Mouse (Mus musculus) embryo, embryonic 10.5 days (tissue): ENCODE results near the gene Sfpq.
"Not testable (repeated sequence)": the region's sequence is repeated elsewhere in the genome, so short reads cannot be mapped to it uniquely, and the experiment has no call there.

Experiments used
- DNase-seq: peaks from one replicate; pipeline ENCODE4 v3.0.0-alpha.2; 2015; ENCODE audit warnings: low spot score

The Sfpq gene

DNA sequence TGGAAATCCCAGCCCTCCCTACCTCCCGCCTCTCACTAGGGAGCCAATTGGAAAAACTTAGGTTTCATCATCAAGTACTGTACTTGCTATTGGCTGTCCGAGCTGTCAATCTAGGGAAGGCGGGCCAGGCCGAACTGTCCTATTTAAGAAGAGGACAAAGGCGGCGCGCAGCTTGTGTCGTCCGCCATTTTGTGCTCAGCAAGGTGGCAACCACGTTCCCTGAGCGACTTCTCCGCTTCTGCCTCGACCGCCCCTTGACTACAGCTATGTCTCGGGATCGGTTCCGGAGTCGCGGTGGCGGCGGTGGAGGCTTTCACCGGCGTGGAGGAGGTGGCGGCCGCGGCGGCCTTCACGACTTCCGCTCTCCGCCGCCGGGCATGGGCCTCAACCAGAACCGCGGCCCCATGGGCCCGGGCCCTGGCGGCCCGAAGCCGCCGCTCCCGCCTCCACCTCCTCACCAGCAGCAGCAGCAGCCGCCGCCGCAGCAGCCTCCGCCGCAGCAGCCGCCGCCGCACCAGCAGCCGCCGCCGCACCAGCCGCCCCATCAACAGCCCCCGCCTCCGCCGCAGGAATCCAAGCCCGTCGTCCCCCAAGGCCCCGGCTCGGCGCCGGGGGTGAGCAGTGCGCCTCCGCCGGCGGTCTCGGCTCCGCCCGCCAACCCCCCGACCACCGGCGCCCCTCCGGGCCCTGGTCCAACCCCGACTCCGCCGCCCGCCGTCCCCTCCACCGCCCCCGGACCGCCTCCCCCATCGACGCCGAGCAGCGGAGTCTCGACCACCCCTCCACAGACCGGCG is at the start of gene Sfpq:
Gene Sfpq (plus strand): TSS at position 174 of the 795 bp plus-strand sequence.
- peak; percentile 100 for DNase-seq

DNA sequence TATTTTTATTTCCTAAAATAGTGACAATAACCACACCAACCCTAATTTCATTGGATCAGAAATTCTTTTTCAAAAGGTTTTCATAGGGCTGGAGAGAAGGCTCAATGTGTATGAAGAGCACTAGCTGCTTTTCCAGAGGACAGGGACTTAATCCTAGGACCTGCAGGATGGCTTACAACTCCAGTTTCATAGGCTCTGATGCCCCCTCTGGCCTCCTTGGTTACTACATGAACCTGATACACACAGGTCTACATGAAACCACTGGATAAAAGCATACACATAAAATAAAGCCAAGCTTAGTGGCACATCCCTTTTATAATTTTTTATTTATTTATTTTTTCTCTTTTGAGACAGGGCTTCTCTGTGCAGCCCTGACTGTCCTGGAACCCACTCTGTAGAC is 43.7 kb upstream of the Sfpq start:
- peak; percentile 42 for DNase-seq

DNA sequence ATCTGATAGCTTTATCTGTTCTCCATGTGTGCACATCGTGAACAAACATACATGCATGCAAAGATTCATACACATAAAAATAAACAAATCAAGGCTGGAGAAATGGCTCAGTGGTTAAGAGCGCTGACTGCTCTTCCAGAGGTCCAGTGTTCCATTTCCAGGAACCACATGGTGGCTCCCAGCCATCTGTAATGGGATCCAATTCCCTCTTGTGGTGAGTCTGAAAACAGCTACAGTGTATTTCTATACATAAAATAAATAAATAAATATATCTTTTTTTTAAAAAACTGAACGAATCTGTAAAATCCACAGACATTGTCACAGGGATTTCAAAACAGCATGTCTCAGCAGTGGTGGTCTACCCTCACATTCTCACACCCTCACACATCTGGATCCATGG is 42.4 kb upstream of the Sfpq start:
- no peak for DNase-seq

DNA sequence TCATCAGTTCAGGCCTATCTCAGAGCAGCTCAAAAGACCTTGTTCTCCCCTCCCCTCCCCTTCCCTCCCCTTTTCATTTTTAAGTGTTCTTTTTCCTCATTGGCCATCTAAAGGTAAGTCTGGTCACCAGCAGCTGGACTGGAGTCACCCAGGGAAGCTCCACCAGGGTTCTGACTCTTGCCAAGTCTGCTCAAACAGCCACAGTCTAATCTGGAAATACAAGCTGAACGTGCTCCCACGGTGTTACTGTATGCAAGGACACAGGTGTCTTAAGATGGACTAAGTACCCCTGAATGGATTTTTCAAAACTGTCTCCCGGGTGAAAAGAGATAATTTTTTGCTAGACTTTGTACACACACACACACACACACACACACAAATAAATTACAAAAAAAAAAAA is 37.8 kb upstream of the Sfpq start:
- DNase-seq, result no peak

DNA sequence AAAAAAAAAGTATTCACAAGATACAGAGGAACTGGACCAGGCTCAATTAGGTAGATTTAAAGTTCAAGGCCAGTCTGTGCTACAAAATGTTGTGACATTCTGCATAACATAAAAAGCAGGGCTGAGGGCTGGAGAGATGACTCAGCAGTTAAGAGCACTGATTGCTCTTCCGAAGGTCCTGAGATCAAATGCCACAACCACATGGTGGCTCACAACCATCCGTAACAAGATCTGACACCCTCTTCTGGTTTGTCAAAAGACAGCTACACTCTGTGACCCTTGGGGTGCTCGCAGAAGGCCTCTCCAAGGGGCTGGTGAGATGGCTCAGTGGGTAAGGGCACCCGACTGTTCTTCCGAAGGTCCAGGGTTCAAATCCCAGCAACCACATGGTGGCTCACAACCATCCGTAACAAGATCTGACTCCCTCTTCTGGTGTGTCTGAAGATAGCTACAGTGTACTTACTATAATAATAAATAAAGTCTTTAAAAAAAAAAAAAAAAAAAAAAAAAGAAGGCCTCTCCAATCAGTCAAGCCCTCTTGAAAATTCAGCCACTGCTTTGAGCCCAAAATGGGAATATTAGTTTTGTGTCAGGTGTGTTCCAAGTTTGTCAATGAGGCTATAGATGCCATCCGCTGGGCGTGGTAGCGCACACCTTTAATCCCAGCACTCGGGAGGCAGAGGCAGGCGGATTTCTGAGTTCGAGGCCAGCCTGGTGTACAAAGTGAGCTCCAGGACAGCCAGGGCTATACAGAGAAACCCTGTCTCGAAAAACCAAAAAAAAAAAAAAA is 37.2 kb upstream of the Sfpq start:
- not testable (repeated sequence) for DNase-seq

DNA sequence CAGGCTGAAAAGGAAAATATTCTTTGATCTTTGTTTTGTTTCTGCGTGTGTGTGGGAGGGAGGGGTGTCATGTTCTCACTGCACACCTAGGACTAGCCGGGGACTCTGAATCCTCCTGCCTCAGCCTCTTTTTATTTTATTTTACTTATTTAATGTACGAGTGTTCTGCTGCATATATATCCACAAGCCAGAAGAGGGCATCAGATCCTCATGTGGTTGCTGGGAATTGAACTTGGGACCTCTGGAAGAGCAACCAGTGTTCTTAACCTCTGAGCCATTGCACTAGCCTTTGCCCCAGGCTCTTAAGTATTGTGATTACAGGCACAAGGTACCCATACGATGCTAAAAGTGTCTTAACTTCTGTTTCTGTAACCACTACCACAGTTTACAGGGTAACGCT is 34.4 kb upstream of the Sfpq start:
- DNase-seq, result no peak

DNA sequence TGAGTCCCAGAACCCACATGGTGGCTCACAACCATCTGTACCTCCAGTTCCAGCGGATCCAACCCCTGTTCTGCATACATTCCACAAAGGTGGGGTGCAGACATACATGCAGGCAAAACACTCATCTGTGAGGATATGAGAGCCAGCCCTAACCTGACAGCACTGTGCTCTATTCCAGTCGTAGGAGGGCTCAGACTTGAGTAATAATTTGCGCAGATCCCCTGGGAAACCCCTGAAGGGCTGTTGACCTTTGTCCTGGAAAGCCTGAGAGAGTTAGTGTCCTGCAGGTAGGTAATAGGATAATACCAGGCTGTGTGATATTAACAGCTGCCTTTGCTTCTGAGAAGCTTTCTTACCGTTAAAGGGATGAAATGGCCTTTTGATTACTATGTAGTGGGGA is 32.6 kb upstream of the Sfpq start:
- no peak for DNase-seq

DNA sequence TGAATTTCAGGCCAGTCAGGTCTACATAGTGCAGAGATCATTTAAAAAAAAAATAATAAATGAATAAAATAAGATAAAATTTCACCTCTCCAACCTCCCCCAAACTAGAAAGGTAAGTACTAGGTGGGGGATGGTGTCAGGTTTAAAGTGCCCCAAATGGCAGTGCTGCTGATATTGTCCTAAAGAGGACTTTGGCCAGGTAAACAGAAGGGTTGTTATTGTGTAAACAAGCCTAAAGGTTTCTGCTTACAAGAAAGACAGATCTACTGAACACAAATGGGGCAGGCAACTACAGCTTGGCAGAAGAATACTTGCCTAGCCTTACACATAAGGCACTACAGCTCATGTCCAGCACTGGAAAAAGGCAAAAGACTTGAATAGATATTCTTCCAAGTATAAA is 30.6 kb upstream of the Sfpq start:
- no peak for DNase-seq

DNA sequence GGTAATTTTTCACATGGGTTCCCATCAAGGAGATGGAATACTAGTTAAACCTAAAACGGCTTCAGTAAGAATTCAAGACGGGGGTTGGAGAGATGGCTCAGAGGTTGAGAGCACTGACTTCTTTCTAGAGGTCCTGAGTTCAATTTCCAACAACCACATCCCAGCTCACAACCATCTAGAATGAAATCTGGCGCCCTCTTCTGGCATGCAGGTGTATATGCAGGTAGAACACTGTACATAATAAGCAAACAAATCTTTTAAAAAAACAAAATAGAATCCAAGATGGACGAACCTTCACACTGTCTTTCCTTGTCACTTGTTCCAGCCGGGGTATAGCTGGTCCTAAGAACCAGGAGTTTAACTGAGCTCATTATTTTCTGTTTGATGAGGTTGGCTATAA is 28.8 kb upstream of the Sfpq start:
- DNase-seq, result no peak

DNA sequence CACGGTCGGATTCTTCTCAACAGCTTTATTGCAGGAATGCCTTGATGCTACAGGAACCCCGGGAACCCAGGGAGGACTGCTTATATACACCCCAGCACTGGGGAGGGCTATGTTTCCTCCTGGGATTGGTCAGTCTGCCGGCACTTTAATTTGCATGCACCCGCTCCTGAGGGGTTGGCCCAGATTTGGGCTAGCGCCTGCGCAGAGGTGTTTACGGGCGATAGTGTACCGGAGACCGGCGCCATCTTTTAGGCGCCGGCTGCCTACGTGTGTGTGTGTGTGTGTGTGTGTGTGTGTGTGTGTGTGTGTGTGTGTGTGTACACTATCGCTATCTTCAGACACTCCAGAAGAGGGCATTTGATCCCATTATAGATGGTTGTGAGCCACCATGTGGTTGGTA is 21.8 kb upstream of the Sfpq start:
- DNase-seq, result not testable (repeated sequence)

DNA sequence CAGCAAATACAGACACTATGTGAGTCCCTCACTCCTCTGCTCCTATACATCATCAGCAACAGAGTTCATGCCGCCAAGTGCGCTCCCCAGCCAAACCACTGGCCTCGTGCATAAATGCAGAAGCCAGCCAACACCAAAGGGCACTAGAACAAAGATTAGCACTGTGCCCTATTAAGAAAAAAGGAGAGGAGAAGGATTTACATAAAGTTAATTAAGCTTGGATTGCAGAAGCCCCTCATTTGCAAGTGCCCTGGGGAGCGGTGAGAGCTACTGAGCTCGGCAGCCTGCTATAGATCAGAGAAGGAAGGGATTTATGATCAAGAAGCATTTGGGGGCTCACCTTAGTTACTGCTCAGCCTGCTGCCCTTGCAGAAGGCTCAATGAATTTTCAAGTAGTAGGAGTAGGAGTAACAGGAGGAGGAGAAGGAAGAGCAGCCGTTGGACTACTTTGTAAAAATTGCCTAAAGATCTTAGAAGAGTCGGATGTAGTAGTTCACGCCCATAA is 20.5 kb upstream of the Sfpq start:
- no peak for DNase-seq

DNA sequence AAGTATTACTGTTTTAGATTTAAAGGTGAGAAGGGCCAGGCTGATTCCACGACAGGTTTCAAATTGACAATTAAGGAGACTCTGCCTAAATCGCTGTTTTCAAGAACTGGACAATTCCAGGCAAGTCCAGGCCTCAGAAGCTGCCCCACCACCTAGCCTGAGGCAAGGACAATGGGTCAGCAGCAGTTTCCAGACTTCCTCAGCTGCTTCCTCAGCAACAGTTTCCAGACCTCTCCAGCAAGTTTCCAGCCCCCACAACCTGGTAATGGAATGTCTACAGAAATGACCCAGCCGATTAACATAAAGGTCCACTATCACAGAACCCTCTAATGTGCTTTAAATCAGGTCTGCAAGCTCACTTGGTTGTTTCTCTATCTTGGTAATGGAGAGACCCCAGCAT is 16.7 kb upstream of the Sfpq start:
- DNase-seq, result no peak

DNA sequence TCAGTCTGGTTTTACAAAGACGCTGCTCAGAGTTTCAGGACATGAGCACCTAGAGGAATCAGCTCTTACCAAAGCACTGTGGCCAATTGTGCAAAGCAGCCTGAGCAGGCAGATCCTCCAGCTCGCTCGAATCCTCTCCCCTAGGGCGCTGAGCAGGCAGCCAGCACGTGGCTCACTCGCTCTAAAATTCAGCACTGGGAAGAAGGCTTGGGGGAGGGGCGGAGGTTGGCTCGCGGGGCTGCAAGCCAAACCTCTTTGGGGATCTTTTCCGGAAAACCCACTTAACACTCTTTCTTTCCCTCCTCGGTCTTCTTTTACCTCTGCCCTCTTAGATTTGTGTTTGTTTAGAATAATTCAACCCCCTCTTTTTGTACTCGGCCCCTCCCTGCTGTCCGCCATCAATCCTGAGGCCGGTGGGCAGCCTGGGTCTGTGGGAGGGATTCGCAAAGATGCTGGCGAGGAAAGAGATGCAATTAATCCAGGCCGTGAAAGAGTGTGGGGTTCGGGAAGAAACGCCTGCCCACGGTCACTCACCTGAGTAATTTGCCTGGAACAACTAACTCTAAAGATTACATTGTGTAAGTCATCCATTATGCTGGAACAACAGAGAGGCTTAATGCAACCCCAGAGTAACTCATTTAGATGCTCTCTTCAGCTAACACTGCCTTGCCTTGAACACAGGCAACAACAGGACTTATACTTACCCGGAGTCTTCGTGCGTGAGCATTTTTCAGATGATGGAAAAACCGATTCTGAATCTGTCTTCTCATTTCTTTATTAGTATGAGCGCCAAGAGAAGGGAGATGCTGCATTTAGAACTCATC is 15.8 kb upstream of the Sfpq start:
- DNase-seq, result peak; percentile 87

DNA sequence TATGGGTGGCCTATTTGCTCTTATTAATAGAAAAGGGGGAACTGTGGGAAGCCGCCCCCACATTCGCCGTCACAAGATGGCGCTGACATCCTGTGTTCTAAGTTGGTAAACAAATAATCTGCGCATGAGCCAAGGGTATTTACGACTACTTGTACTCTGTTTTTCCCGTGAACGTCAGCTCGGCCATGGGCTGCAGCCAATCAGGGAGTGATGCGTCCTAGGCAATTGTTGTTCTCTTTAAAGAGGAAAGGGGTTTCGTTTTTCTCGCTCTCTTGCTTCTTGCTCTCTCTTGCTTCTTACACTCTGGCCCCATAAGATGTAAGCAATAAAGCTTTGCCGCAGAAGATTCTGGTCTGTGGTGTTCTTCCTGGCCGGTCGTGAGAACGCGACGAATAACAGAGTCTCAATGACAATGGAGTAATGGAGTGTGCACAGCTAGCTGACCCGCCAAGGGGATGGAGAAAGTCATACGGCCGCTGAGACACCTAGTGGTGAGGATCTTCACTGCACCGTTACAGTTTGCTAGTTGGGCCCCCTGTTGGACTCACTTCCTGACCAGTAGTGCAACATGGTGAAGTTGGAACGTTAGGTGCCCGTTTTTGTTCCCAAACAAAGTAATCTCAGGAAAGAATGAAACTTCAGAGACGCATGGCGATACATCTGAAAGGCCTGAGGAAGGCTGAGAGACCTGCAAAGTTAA is 5.7 kb upstream of the Sfpq start:
- DNase-seq, result peak; percentile 95

DNA sequence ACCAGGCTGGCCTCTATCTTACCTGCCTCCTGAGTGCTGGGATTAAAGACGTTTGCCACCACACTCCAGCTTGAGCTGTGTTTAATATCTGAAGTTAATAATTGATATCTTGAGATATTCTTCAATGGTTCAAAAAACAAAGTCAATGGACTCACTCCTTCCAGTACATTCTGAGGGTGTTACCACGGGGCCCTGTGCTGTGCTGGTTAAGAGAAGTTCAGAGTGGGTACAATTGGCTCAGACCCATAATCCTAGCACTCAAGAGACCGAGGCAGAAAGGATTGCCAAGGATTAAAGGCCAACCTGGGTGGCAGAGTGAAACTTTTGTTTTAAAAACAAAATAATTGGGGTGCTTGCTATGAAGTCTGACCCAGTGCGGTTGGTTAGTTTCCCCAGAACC is 4.8 kb upstream of the Sfpq start:
- DNase-seq, result no peak

DNA sequence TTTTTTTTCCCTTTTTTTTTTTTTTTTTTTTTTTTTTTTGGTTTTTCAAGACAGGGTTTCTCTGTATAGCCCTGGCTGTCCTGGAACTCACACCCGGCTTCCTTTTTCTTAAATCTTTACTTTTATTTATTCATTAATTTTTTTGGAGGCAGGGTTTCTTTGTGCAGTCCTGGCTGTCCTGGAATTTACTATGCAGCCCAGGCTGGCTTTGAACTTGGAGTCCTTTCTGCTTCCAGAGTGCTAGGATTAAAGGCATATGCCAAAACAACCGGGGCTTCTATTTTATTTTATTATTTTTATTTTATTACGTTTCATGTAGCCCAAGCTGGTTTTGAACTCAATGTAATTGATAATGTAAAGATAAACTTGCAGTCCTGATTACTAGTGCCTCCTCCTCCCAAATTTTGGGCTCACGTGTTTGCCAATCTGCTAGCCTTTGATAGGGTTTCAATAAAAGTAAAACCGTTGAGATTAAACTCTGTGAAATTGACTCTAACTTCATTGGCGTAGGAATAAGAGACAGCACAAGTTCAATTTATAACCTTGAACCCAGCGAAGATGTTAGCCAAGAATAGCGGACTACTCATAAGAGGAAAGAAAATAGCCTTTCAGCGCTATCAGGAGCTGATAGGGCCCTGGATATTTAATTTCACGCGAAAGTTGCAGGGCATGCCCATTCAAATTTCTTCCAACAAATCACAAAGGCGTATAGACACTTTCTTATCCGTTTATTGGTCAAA is 543 bp upstream of the Sfpq start:
- DNase-seq, result no peak

DNA sequence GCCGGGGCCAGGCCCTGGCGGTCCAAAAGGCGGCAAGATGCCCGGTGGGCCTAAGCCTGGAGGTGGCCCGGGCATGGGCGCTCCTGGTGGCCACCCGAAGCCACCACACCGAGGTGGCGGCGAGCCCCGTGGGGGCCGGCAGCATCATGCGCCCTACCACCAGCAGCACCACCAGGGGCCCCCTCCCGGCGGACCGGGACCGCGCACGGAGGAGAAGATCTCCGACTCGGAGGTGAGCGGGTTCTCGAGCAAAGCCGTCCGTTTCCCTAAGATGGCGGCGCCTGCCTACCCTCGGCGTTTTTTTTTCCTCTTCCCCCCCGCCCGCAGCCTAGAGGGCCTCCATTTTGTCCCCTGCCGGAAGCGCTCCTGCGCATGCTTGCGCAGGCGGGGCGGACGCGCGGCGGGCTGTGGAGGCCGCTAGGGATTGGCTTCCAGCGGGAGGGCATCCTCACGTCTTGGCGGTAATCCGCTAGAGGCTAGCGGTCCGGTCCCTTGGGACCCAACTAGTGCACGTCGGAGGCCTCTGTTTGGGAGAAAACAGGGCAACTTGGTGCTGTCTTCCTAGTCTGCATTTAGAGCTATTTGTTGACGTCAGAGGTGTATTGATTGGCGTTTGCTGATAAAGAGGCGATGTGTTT is 984 bp downstream of the Sfpq start:
- peak; percentile 92 for DNase-seq

DNA sequence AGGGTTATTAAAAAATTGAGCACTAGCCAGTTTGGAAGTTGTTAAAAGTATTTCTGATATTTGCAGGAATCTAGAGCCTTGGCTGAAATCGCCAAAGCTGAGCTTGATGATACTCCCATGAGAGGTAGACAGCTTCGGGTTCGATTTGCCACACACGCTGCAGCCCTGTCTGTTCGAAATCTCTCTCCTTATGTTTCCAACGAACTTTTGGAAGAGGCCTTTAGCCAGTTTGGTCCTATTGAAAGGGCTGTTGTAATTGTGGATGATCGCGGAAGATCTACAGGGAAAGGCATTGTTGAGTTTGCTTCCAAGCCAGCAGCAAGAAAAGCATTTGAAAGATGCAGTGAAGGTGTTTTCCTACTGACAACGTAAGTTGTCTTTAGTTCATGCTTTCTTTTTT is 2.1 kb downstream of the Sfpq start:
- no peak for DNase-seq

DNA sequence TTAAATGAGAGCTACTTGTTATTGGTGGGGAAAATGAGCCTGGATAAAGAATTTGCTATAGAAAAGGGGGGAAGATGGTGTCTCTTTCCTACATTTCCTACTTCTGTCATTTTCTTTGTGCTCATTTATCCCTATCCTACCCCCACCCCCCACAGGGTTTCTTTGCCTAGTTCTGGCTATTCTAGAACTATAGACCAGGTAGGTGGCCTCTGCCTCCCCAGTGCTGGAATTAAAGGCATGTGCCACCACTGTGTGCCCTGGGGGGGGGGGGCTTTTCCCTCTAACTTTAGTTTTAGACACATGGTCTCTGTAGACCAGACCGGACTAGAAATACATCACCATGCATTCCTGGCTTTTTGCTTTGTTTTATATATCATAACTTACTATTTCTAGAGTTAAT is 3.1 kb downstream of the Sfpq start:
- DNase-seq, result no peak

DNA sequence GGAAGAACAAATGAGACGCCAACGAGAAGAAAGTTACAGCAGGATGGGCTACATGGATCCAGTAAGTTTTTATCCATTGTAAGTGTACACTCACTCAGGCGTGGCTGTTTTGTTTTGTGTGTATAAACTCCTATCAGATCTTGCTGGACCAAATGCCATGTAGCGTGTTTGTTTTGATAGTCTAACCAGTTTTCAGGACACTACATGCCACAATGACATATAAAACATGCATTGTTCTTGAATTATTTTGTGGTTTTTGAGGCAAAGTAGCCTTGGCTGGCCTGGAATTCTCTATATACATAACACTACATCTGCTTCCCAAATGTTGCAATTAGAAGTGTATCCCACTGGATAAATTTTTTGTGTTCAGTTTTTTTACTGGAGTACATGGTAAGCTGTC is 5.7 kb downstream of the Sfpq start:
- DNase-seq, result no peak
